Mouse (Mus musculus): ENCODE measurements around the gene Tigit.

DNA sequence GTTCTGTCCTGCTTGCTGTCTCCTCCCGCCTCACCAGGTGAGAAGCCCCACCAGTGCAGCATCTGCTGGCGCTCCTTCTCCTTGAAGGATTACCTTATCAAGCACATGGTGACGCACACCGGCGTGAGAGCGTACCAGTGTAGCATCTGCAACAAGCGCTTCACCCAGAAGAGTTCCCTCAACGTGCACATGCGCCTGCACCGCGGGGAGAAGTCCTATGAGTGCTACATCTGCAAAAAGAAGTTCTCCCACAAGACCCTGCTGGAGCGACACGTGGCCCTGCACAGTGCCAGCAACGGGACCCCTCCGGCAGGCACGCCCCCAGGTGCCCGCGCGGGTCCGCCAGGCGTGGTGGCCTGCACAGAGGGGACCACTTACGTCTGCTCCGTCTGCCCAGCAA, 45.7 kb downstream of the Tigit start:
- TF ChIP-seq HCFC1 (IDR thresholded peaks at IDR 0.05; ENCODE audit: borderline replicate concordance, insufficient read depth, low read length) (no peak), ZNF384 (IDR thresholded peaks at IDR 0.05; ENCODE audit: low read depth, low read length) (no peak)
